In the genomic region with DNA sequence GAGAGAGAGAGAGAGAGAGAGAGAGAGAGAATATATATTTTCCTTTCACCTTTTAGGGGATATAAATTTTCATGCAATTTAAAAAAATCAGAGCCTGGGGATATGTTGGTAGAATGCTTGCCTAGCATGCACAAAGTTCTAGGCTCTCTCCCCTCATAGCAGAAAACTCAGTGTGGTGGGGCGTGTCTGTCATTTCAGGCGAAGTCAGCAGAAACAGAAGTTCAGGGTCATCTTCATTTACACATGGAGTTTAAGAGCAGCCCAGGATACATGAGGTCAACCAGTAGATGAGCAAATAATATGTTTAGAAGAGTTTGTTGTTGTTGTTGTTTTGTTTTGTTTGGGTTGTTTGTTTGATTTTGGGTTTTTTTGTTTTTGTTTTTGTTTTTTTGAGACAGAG, we compare ENCODE assay signal across 20 mouse cellular contexts. TPM values are rescaled to one million over a fixed set of nuclear protein-coding genes. Genes with fewer than 3 reads are reported as not detected.
A peak's percentile ranks its signal among the peaks of the same experiment; 100 is the strongest.
DNase-seq lines count a peak whose midpoint lies in the region; ATAC-seq and TF ChIP-seq lines count a peak whose summit lies in the region.
"Had no signal": no experiment of that assay in that cellular context is flagged by ENCODE, and none has a peak within 500 bp of the region (broad histone marks: within the 10 kb centered on the region; RNA-seq: fewer than 3 reads in every experiment).

No protein-coding gene starts in this region.

- H3K27ac ChIP-seq in MEL (ENCODE audit: control insufficient read depth, low read depth, low read length), result peak overlapping the region; percentile 92
- H3K27ac ChIP-seq in liver, embryonic 13.5 days, result peak overlapping the region; percentile 94
- peak overlapping the region; percentile 60; the same call in 1 of the 2 replicates for H3K27ac ChIP-seq in liver, postnatal 0 days (ENCODE audit: low read depth)
- no peak overlapping the region for H3K27ac ChIP-seq in forebrain, embryonic 12.5 days
- H3K27ac ChIP-seq: embryonic facial prominence, embryonic 12.5 days; forebrain, embryonic 13.5 days; gastrocnemius, adult 2 months; heart, embryonic 10.5 days; hindbrain, embryonic 10.5 days; hindbrain, embryonic 14.5 days had no signal

- TF ChIP-seq RAD21 in MEL (IDR thresholded peaks at IDR 0.05; ENCODE audit: low read depth, low read length), result no peak

- H3K4me1 ChIP-seq in MEL (ENCODE audit: control insufficient read depth in 1 of 2, insufficient read depth in 2 of 2, low read length in 2 of 2), result peaks cover 54 to 63% of the 10 kb centered on the region in 2 experiments
- H3K4me1 ChIP-seq in liver, embryonic 13.5 days (replicated peaks), result peaks cover 94% of the 10 kb centered on the region
- H3K4me1 ChIP-seq in liver, postnatal 0 days (ENCODE audit: insufficient read depth), result peaks cover 59% of the 10 kb centered on the region
- peaks cover 22% of the 10 kb centered on the region for H3K4me1 ChIP-seq in forebrain, embryonic 12.5 days
- H3K4me1 ChIP-seq: embryonic facial prominence, embryonic 12.5 days had no signal

- no peaks in the 10 kb centered on the region for H3K9me3 ChIP-seq in MEL (replicated peaks; ENCODE audit: insufficient read depth, low read length)
- H3K9me3 ChIP-seq in liver, embryonic 13.5 days (replicated peaks), result no peaks in the 10 kb centered on the region
- no peaks in the 10 kb centered on the region for H3K9me3 ChIP-seq in liver, postnatal 0 days (ENCODE audit: low read length)
- H3K9me3 ChIP-seq in forebrain, embryonic 12.5 days, result no peaks in the 10 kb centered on the region
- H3K9me3 ChIP-seq: embryonic facial prominence, embryonic 12.5 days; forebrain, embryonic 13.5 days; heart, embryonic 10.5 days; hindbrain, embryonic 10.5 days had no signal

- H3K9ac ChIP-seq in MEL (ENCODE audit: control insufficient read depth, low read depth, low read length, poor library complexity, severe bottlenecking), result no peak overlapping the region
- peak overlapping the region; percentile 65 for H3K9ac ChIP-seq in liver, embryonic 13.5 days
- H3K9ac ChIP-seq in liver, postnatal 0 days (replicated peaks), result no peak overlapping the region
- no peak overlapping the region for H3K9ac ChIP-seq in forebrain, embryonic 12.5 days
- H3K9ac ChIP-seq: embryonic facial prominence, embryonic 12.5 days; forebrain, embryonic 13.5 days; forebrain, postnatal 0 days; hindbrain, embryonic 14.5 days had no signal

- no peak for TF ChIP-seq POLR2A in MEL (IDR thresholded peaks at IDR 0.05; ENCODE audit: control insufficient read depth in 1 of 2, insufficient read depth in 1 of 2, low read depth in 1 of 2, low read length in 2 of 2, poor library complexity in 1 of 2)

- no peaks in the 10 kb centered on the region for H3K27me3 ChIP-seq in MEL (ENCODE audit: control insufficient read depth in 1 of 2, insufficient read depth in 2 of 2, low read length in 2 of 2)
- H3K27me3 ChIP-seq in liver, embryonic 13.5 days, result no peaks in the 10 kb centered on the region
- H3K27me3 ChIP-seq in liver, postnatal 0 days (ENCODE audit: insufficient read depth, low read length), result no peaks in the 10 kb centered on the region
- no peaks in the 10 kb centered on the region for H3K27me3 ChIP-seq in forebrain, embryonic 12.5 days
- H3K27me3 ChIP-seq: CH12.LX; embryonic facial prominence, embryonic 12.5 days; forebrain, embryonic 13.5 days had no signal

- TF ChIP-seq EP300 in MEL (IDR thresholded peaks at IDR 0.05; ENCODE audit: low read depth in 1 of 2, low read length in 2 of 2), result no peak
- no peak for TF ChIP-seq EP300 in liver, postnatal 0 days (IDR thresholded peaks at IDR 0.05; ENCODE audit: low read depth)

- WGBS in liver, embryonic 13.5 days (ENCODE audit: insufficient replicate concordance), result 32% methylated on average over 2 of the region's 2 CpGs
- 52% methylated on average over 2 of the region's 2 CpGs for WGBS in liver, postnatal 0 days (ENCODE audit: insufficient replicate concordance)
- WGBS in forebrain, embryonic 12.5 days, result 60% methylated on average over 2 of the region's 2 CpGs

- no peak overlapping the region for H3K4me3 ChIP-seq in MEL (ENCODE audit: control insufficient read depth in 1 of 2, insufficient read depth in 1 of 2, low read depth in 2 of 2, low read length in 2 of 2)
- H3K4me3 ChIP-seq in liver, embryonic 13.5 days (replicated peaks), result no peak overlapping the region
- no peak overlapping the region for H3K4me3 ChIP-seq in liver, postnatal 0 days (ENCODE audit: low read depth, low read length)
- H3K4me3 ChIP-seq in forebrain, embryonic 12.5 days (replicated peaks), result no peak overlapping the region
- H3K4me3 ChIP-seq: embryonic facial prominence, embryonic 12.5 days; forebrain, embryonic 13.5 days; gastrocnemius, adult 2 months; heart, embryonic 10.5 days; hindbrain, embryonic 10.5 days had no signal

- H3K4me2 ChIP-seq in liver, embryonic 13.5 days, result peak overlapping the region; percentile 54
- no peak overlapping the region for H3K4me2 ChIP-seq in liver, postnatal 0 days (ENCODE audit: low read depth, low read length)
- H3K4me2 ChIP-seq in forebrain, embryonic 12.5 days, result no peak overlapping the region
- H3K4me2 ChIP-seq: embryonic facial prominence, embryonic 12.5 days; forebrain, embryonic 13.5 days; hindbrain, embryonic 14.5 days had no signal

- ATAC-seq in liver, embryonic 13.5 days (ENCODE audit: low read depth), result no peak
- no peak for ATAC-seq in liver, postnatal 0 days
- no peak for ATAC-seq in forebrain, embryonic 12.5 days (ENCODE audit: low FRiP score)
- ATAC-seq: forebrain, embryonic 13.5 days; forebrain, postnatal 0 days had no signal

- H3K36me3 ChIP-seq in MEL (ENCODE audit: control insufficient read depth in 1 of 2, insufficient read depth in 2 of 2, low read length in 2 of 2), result peaks cover 3 to 69% of the 10 kb centered on the region in 2 experiments; a peak in 3 of 4 replicates
- peaks cover 7% of the 10 kb centered on the region for H3K36me3 ChIP-seq in liver, embryonic 13.5 days
- no peaks in the 10 kb centered on the region; the same call in 1 of the 2 replicates for H3K36me3 ChIP-seq in liver, postnatal 0 days (replicated peaks; ENCODE audit: insufficient read depth, low read length)
- H3K36me3 ChIP-seq in forebrain, embryonic 12.5 days (replicated peaks), result no peaks in the 10 kb centered on the region
- H3K36me3 ChIP-seq: embryonic facial prominence, embryonic 12.5 days; heart, embryonic 10.5 days; hindbrain, embryonic 10.5 days had no signal

- H3K79me2 ChIP-seq in MEL (ENCODE audit: control insufficient read depth, insufficient read depth, low read length, poor library complexity), result peaks cover 28% of the 10 kb centered on the region

- no peak for TF ChIP-seq CTCF in MEL (IDR thresholded peaks at IDR 0.05 in 2 of 3, conservative IDR thresholded peaks at IDR 0.05 in 1 of 3; ENCODE audit: control insufficient read depth in 1 of 3, insufficient read depth in 1 of 3, low read depth in 2 of 3, low read length in 3 of 3, poor library complexity in 1 of 3, severe bottlenecking in 1 of 3)
- no peak for TF ChIP-seq CTCF in liver, postnatal 0 days (IDR thresholded peaks at IDR 0.05; ENCODE audit: low read depth)

- DNase-seq in MEL (ENCODE audit: low read depth, low spot score) (no peak), liver (peak; percentile 63)
- no peak for DNase-seq in liver, embryonic 13.5 days
- no peak for DNase-seq in liver, postnatal 0 days
- DNase-seq in left cerebral cortex, adult 8-10 months (ENCODE audit: low spot score in 2 of 2), result no peak
- DNase-seq: adrenal gland, postnatal 10 days; cerebellum, adult 11 months; cerebellum, adult 8-10 months; cerebellum, postnatal 14 days; forebrain, postnatal 0 days; gastrocnemius, adult 2 months; gastrocnemius, postnatal 25 days had no signal

TF ChIP-seq in MEL, 35 proteins besides CTCF, POLR2A, EP300 and RAD21:
- TF ChIP-seq USF1 (IDR thresholded peaks at IDR 0.05; ENCODE audit: low read depth, low read length), result no peak
- TF ChIP-seq TCF12 (IDR thresholded peaks at IDR 0.05; ENCODE audit: low read depth, low read length), result no peak
- no peak for TF ChIP-seq MXI1 (IDR thresholded peaks at IDR 0.05; ENCODE audit: low read depth, low read length)
- no peak for TF ChIP-seq JUND (IDR thresholded peaks at IDR 0.05; ENCODE audit: low read depth, low read length)
- no peak for TF ChIP-seq GATA1 (IDR thresholded peaks at IDR 0.05; ENCODE audit: low read depth, low read length)
- no peak for TF ChIP-seq MAFK (IDR thresholded peaks at IDR 0.05; ENCODE audit: borderline replicate concordance, low read depth, low read length)
- no peak for TF ChIP-seq NRF1 (IDR thresholded peaks at IDR 0.05; ENCODE audit: insufficient read depth, low read depth, low read length, poor library complexity, severe bottlenecking)
- no peak for TF ChIP-seq HCFC1 (IDR thresholded peaks at IDR 0.05; ENCODE audit: low read depth, low read length)
- TF ChIP-seq POLR2AphosphoS2 (IDR thresholded peaks at IDR 0.05; ENCODE audit: low read length), result no peak
- no peak for TF ChIP-seq ETS1 (IDR thresholded peaks at IDR 0.05; ENCODE audit: low read depth, low read length)
- no peak for TF ChIP-seq ZMIZ1 (IDR thresholded peaks at IDR 0.05; ENCODE audit: low read depth, low read length)
- no peak for TF ChIP-seq SIN3A (IDR thresholded peaks at IDR 0.05; ENCODE audit: low read length)
- no peak for TF ChIP-seq CHD2 (IDR thresholded peaks at IDR 0.05; ENCODE audit: low read length)
- no peak for TF ChIP-seq MYC (IDR thresholded peaks at IDR 0.05; ENCODE audit: low read depth, low read length)

RNA-seq across cellular contexts. Expression of gene Slc22a23, which starts 33.4 kb away (rescaled TPM):
- total RNA-seq in MEL (2012; rRNA removed), result 20.0 and 22.2 TPM in 2 replicates
- 10 to 100 TPM in 1 of 2 experiments, not detected in 1; 24.3 TPM for polyA plus RNA-seq in MEL (2012; ENCODE audit: insufficient read depth in 1 of 2, insufficient read length in 2 of 2, low read depth in 1 of 2, low replicate concordance in 2 of 2, missing spikeins in 1 of 2)
- 6.2 and 7.7 TPM in 2 replicates for polyA plus RNA-seq in liver, embryonic 13.5 days (2015; fragmentation: Nextera tagmentation; extraction: Ambion mirVana)
- 6.6 and 7.0 TPM in 2 replicates for polyA plus RNA-seq in liver, postnatal 0 days (2015; fragmentation: Nextera tagmentation; extraction: Ambion mirVana)
- total RNA-seq in left cerebral cortex, adult 8-10 months (2022), result 10 to 100 TPM; 51.6 to 55.1 (median 53.4) TPM
- polyA plus RNA-seq in forebrain, embryonic 12.5 days (2016; fragmentation: Nextera tagmentation; extraction: Ambion mirVana), result 16.4 and 19.7 TPM in 2 replicates
- total RNA-seq: granulocyte monocyte progenitor cell, adult 5-6 weeks had no signal
